Mouse (Mus musculus): ENCODE results near the gene Chst5.

- no peak for TF ChIP-seq CTCF (IDR thresholded peaks at IDR 0.05; ENCODE audit: control insufficient read depth, insufficient read depth, low read length)
- no peak for TF ChIP-seq POLR2A (IDR thresholded peaks at IDR 0.05; ENCODE audit: borderline replicate concordance, control insufficient read depth, low read depth, low read length)
Measured at GRCm38 (mm10) chr8:111855977-111856376, 54.3 kb downstream of the Chst5 start.
